Mouse (Mus musculus): ENCODE results near the gene Kdm4a. TPM values are rescaled to one million over a fixed set of nuclear protein-coding genes. Genes with fewer than 3 reads are reported as not detected.

Kdm4a gene
- polyA plus RNA-seq, 1 experiment from 2014 or later, result 20.3 TPM

DNA sequence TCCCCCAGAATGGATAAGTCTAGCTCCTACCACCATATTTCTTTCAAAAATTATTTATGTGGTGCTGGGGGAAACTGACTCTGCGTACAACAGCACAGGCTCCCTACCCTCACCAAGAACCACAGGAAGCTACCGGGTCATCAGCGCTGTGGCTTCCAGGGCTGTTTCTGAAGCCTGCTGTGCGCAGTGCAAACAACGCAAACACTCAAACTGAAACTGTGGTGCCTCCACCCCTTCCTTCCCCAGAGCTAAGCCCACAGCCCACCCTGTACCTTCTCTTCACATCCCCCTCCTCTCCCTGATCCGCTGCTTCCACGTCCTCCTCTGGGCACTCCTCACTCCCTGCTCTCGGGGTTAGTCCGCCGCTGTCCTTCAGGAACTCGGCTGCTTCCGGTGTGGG, 17.7 kb downstream of the Kdm4a start:
- H3K9ac ChIP-seq (replicated peaks; ENCODE audit: low read depth), result no peak overlapping the region
- H3K4me3 ChIP-seq (ENCODE audit: low read depth, low read length), result no peak overlapping the region
- H3K36me3 ChIP-seq (ENCODE audit: insufficient read depth, low read length), result peaks cover 57% of the 10 kb centered on the region
- no peaks in the 10 kb centered on the region for H3K9me3 ChIP-seq (ENCODE audit: low read length)
- H3K27ac ChIP-seq (ENCODE audit: low read length), result no peak overlapping the region
- H3K27me3 ChIP-seq (replicated peaks; ENCODE audit: insufficient read depth, low read length), result no peaks in the 10 kb centered on the region
- 95% methylated on average over 12 of the region's 12 CpGs for WGBS
- no peak for ATAC-seq
- TF ChIP-seq EP300 (IDR thresholded peaks at IDR 0.05) (no peak), CTCF (IDR thresholded peaks at IDR 0.05) (no peak)
- no peak overlapping the region for H3K4me2 ChIP-seq (replicated peaks; ENCODE audit: low read depth, low read length)
- H3K4me1 ChIP-seq (ENCODE audit: insufficient read depth, low read depth, low read length), result no peaks in the 10 kb centered on the region
- no peak for DNase-seq (ENCODE audit: low spot score)

DNA sequence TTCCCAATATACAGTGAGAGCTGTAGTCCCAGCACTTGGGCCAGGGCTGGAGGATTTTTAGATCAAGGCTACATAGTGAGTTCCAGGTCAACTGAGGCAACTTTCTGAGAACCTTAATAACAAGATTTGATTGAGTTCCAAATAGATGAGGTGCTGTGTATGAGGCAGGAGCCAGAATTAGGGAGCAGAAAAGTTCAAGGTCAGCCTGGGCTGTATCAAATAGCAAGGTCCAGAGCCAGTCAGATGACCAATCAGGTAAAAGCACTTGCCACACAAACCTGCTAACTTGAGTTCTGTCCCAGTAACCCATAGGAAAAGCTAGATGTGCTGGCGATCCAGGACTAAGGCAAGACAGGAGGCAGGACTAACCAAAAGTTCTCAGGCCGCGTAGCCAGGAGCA, 22.2 kb downstream of the Kdm4a start:
- WGBS, result 96% methylated on average over 3 of the region's 3 CpGs
- no peak for TF ChIP-seq EP300 (IDR thresholded peaks at IDR 0.05)
- TF ChIP-seq CTCF (IDR thresholded peaks at IDR 0.05), result no peak
- no peaks in the 10 kb centered on the region for H3K9me3 ChIP-seq (ENCODE audit: low read length)
- no peaks in the 10 kb centered on the region for H3K27me3 ChIP-seq (replicated peaks; ENCODE audit: insufficient read depth, low read length)
- no peak overlapping the region for H3K9ac ChIP-seq (replicated peaks; ENCODE audit: low read depth)
- peaks cover 39% of the 10 kb centered on the region for H3K36me3 ChIP-seq (ENCODE audit: insufficient read depth, low read length)
- no peak overlapping the region for H3K27ac ChIP-seq (ENCODE audit: low read length)
- no peaks in the 10 kb centered on the region for H3K4me1 ChIP-seq (ENCODE audit: insufficient read depth, low read depth, low read length)
- DNase-seq (ENCODE audit: low spot score) (no peak), ATAC-seq (no peak)
- H3K4me3 ChIP-seq (ENCODE audit: low read depth, low read length), result no peak overlapping the region
- no peak overlapping the region for H3K4me2 ChIP-seq (replicated peaks; ENCODE audit: low read depth, low read length)

DNA sequence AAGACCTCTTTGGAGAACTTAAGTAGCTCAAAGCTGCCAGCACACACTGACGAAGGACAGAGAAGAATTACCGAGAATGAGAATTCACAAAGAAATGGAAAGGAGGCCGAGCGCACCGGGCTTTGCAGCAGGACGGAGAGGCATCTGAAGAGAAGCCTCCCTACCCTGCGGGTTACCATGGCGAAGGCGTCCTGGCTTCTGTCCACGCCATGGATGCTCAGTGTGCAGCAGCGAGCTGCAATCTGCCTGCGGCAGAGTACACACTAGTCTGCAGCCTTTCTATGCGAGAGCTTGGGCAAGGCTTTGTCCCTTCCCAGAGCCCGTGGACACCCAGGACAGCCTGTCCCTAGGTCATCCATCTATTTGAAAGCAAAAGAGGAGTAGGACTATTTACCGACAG, 23.3 kb downstream of the Kdm4a start:
- no peak overlapping the region for H3K4me3 ChIP-seq (ENCODE audit: low read depth, low read length)
- no peak overlapping the region for H3K4me2 ChIP-seq (replicated peaks; ENCODE audit: low read depth, low read length)
- 89% methylated on average over 15 of the region's 15 CpGs for WGBS
- H3K9me3 ChIP-seq (ENCODE audit: low read length), result no peaks in the 10 kb centered on the region
- TF ChIP-seq EP300 (IDR thresholded peaks at IDR 0.05) (no peak), CTCF (IDR thresholded peaks at IDR 0.05) (no peak)
- peaks cover 39% of the 10 kb centered on the region for H3K36me3 ChIP-seq (ENCODE audit: insufficient read depth, low read length)
- no peak overlapping the region for H3K27ac ChIP-seq (ENCODE audit: low read length)
- no peak for ATAC-seq
- H3K27me3 ChIP-seq (replicated peaks; ENCODE audit: insufficient read depth, low read length), result no peaks in the 10 kb centered on the region
- H3K4me1 ChIP-seq (ENCODE audit: insufficient read depth, low read depth, low read length), result no peaks in the 10 kb centered on the region
- no peak for DNase-seq (ENCODE audit: low spot score)
- H3K9ac ChIP-seq (replicated peaks; ENCODE audit: low read depth), result no peak overlapping the region

DNA sequence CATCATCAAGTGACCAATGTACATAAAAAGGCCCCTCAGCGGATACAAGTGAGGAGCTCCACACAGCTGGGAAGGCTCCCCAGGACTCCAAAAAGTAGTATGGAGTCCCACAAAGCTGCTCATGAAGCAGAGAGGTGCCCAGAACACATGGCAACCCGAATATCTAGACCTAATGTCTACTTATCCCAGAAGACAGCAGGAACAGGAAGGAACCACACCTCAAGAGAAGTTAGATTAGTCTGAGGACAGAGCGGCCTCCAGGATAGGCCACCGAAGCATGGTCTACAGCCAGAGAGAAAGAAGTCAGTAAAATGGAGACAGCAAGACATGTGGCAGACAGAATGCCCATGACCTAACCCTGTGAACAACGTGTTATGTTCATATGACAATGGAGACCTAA, 25.0 kb downstream of the Kdm4a start:
- Histone ChIP-seq H3K9me3 (ENCODE audit: low read length) (no peaks in the 10 kb centered on the region), H3K27ac (ENCODE audit: low read length) (no peak overlapping the region), H3K27me3 (replicated peaks; ENCODE audit: insufficient read depth, low read length) (no peaks in the 10 kb centered on the region), H3K4me3 (ENCODE audit: low read depth, low read length) (no peak overlapping the region), H3K9ac (replicated peaks; ENCODE audit: low read depth) (no peak overlapping the region), H3K4me2 (replicated peaks; ENCODE audit: low read depth, low read length) (no peak overlapping the region), H3K36me3 (ENCODE audit: insufficient read depth, low read length) (peaks cover 43% of the 10 kb centered on the region), H3K4me1 (ENCODE audit: insufficient read depth, low read depth, low read length) (no peaks in the 10 kb centered on the region)
- TF ChIP-seq CTCF (IDR thresholded peaks at IDR 0.05) (no peak), EP300 (IDR thresholded peaks at IDR 0.05) (no peak)
- 89% methylated on average over 5 of the region's 5 CpGs for WGBS
- DNase-seq (ENCODE audit: low spot score) (no peak), ATAC-seq (no peak)

DNA sequence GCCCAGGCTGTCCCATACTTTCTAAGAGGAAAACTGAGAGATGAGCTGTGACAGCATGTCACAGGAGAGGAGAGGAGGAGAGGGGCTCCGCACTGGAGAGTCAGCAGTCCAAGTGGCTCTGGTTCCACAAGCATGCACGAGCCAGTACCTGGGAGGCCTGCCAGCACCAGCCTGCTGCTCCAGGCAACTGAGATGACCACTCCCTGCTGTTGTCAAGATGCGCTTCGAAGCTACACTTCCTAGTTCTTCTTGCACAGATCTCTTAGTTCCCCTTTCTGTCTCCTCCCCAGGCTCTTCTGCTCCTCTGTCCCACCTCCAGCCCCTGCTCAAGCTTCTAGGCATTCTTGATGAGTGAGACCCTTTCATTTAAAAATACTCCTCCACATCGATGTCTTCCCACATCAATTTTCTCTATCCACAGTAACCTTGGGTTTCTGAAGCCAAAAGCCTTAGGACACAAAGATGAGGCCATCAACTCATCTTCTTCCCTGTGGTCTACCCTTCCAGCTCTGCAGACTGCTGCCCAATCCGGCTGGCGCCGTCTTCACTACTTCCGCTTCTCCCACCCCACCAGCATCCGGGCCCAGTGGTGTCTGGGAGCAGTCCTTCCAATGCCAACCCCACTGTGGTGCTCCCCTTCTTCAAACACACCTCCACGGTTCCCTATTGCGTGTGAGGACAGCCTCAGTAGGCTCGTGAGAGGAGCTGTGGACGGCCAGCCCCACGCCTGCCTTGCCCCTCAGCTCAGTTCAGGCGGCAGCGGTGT, 27.6 kb downstream of the Kdm4a start:
- no peak for TF ChIP-seq EP300 (IDR thresholded peaks at IDR 0.05)
- no peak for TF ChIP-seq CTCF (IDR thresholded peaks at IDR 0.05)
- no peak overlapping the region for H3K9ac ChIP-seq (replicated peaks; ENCODE audit: low read depth)
- no peak overlapping the region for H3K4me2 ChIP-seq (replicated peaks; ENCODE audit: low read depth, low read length)
- ATAC-seq, result no peak
- H3K27me3 ChIP-seq (replicated peaks; ENCODE audit: insufficient read depth, low read length), result no peaks in the 10 kb centered on the region
- H3K36me3 ChIP-seq (ENCODE audit: insufficient read depth, low read length), result peaks cover 42% of the 10 kb centered on the region; the same call in 1 of the 2 replicates
- WGBS, result 88% methylated on average over 17 of the region's 17 CpGs
- DNase-seq (ENCODE audit: low spot score), result peak; percentile 35
- H3K4me3 ChIP-seq (ENCODE audit: low read depth, low read length), result no peak overlapping the region
- H3K27ac ChIP-seq (ENCODE audit: low read length), result no peak overlapping the region
- no peaks in the 10 kb centered on the region for H3K9me3 ChIP-seq (ENCODE audit: low read length)
- no peaks in the 10 kb centered on the region for H3K4me1 ChIP-seq (ENCODE audit: insufficient read depth, low read depth, low read length)

DNA sequence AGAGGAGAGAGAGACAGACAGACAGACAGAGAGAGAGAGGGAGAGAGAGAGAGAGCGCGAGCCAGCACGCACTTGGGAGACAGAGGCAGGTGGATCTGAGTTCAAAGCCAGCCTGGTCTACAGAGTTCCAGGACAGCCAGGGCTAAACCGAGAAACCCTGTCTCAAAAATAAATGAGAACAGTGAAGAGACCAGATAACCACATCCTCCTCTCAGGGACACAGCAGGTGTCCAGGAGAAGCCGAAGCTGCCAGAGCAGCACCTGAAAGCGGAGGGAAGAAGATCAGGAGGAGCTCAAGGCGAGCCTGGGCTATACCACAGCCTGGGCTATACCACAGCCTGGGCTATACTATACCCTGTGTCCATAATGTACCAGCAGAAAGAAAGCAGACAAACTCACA, 29.0 kb downstream of the Kdm4a start:
- TF ChIP-seq CTCF (IDR thresholded peaks at IDR 0.05), result no peak
- H3K27me3 ChIP-seq (replicated peaks; ENCODE audit: insufficient read depth, low read length), result no peaks in the 10 kb centered on the region
- H3K36me3 ChIP-seq (ENCODE audit: insufficient read depth, low read length), result peaks cover 54% of the 10 kb centered on the region
- 92% methylated on average over 7 of the region's 7 CpGs for WGBS
- no peak overlapping the region for H3K4me2 ChIP-seq (replicated peaks; ENCODE audit: low read depth, low read length)
- DNase-seq (ENCODE audit: low spot score) (no peak), ATAC-seq (no peak)
- H3K27ac ChIP-seq (ENCODE audit: low read length), result no peak overlapping the region
- no peaks in the 10 kb centered on the region for H3K9me3 ChIP-seq (ENCODE audit: low read length)
- H3K4me1 ChIP-seq (ENCODE audit: insufficient read depth, low read depth, low read length), result no peaks in the 10 kb centered on the region
- H3K9ac ChIP-seq (replicated peaks; ENCODE audit: low read depth), result no peak overlapping the region
- no peak overlapping the region for H3K4me3 ChIP-seq (ENCODE audit: low read depth, low read length)
